Mouse (Mus musculus) limb, embryonic 12.5 days (tissue): ENCODE measurements around the gene Sh2d5. TPM values are rescaled to one million over a fixed set of nuclear protein-coding genes. Genes with fewer than 3 reads are reported as not detected.
A peak's percentile ranks its signal among the peaks of the same experiment; 100 is the strongest.

Experiments
- ATAC-seq: fragments of 200-750 bp; cut with Nextera tagmentation; 2 replicates; pipeline ENCODE4 v1.8.0; 2017; ENCODE audit warnings: low read depth, moderate TSS enrichment; ENCODE audit not compliant: insufficient number of reproducible peaks, insufficient read depth, low FRiP score, low TSS enrichment
- H3K27ac ChIP-seq: fragments of 300-500 bp; sonication (generic); 2 replicates; pipeline ENCODE4 v1.5.1; 2016; ENCODE audit warnings: mild to moderate bottlenecking, moderate library complexity
- H3K27me3 ChIP-seq: fragments of 300-500 bp; sonication (generic); 2 replicates; pipeline ENCODE4 v1.6.1; 2016; ENCODE audit warnings: mild to moderate bottlenecking, moderate library complexity
- H3K36me3 ChIP-seq: fragments of 300-500 bp; sonication (generic); 2 replicates; pipeline ENCODE4 v1.6.1; 2016; ENCODE audit warnings: mild to moderate bottlenecking, moderate library complexity
- H3K4me1 ChIP-seq: fragments of 300-500 bp; sonication (generic); replicated peaks from 2 replicates; pipeline ENCODE4 v1.6.1; 2016
- H3K4me2 ChIP-seq: fragments of 300-500 bp; sonication (generic); 2 replicates; pipeline ENCODE4 v1.6.1; 2016; ENCODE audit warnings: mild to moderate bottlenecking, moderate library complexity
- H3K4me3 ChIP-seq: fragments of 300-500 bp; sonication (generic); replicated peaks from 2 replicates; pipeline ENCODE4 v1.5.1; 2016; ENCODE audit warnings: mild to moderate bottlenecking
- H3K9ac ChIP-seq: fragments of 300-500 bp; sonication (generic); replicated peaks from 2 replicates; pipeline ENCODE4 v1.6.1; 2016; ENCODE audit warnings: mild to moderate bottlenecking, moderate library complexity
- H3K9me3 ChIP-seq: fragments of 300-500 bp; sonication (generic); 2 replicates; pipeline ENCODE4 v1.6.1; 2016; ENCODE audit warnings: mild to moderate bottlenecking, moderate library complexity
- WGBS: fragments of 180-500 bp; shearing (Covaris S2); methylation state at CpG from one replicate; pipeline ENCODE4 v1.1.7; 2016; 5-methylcytosine and 5-hydroxymethylcytosine counted together
- polyA plus RNA-seq: library from polyadenylated mRNA; unstranded; fragments of >200 nt; fragmentation: Nextera tagmentation; extraction: Ambion mirVana; gene quantifications from 2 replicates; pipeline ENCODE4 v1.2.1, GENCODE M21; 2016

The Sh2d5 gene
- polyA plus RNA-seq, 1 experiment from 2014 or later = 0.87 TPM

GRCm38 (mm10) chr4:138301271-138301780, 51.1 kb downstream of the Sh2d5 start:
- no peak overlapping the region for H3K9ac ChIP-seq
- no peak overlapping the region for H3K4me2 ChIP-seq
- H3K27ac ChIP-seq = no peak overlapping the region
- no peaks in the 10 kb centered on the region for H3K36me3 ChIP-seq
- no peaks in the 10 kb centered on the region for H3K27me3 ChIP-seq
- no peak for ATAC-seq
- 0 out of 2 replicates have a peak, but pooled peaks cover 4% of the 10 kb centered on the region for H3K9me3 ChIP-seq
- no peak overlapping the region for H3K4me3 ChIP-seq
- 84% methylated on average over 10 of the region's 10 CpGs for WGBS
- H3K4me1 ChIP-seq = peaks cover 18% of the 10 kb centered on the region

DNA sequence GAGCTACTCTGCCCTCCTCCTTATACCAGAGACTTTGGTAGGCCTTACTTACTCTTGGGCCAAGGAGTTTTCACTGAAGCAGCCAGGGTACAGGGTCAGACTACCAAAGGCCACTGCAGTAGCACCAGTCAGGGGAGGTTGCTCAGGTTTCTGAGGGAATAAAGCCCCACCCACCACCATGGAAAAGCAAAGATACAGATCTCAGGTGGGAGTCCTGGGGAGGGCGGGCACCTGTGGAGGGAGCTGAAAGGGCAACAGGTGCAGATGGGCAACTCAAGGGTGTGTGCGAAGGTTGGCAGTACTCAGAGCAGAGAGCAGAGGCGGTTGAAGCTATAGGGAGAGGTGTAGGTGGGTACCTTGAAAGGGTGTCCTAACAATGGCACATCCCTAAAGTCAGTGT, 52.8 kb downstream of the Sh2d5 start:
- no peak for ATAC-seq
- Histone ChIP-seq H3K4me3 (0 out of 2 replicates have a peak overlapping the region, but pooled peaks have one; percentile 93), H3K9me3 (0 out of 2 replicates have a peak, but pooled peaks cover 4% of the 10 kb centered on the region), H3K4me1 (peaks cover 18% of the 10 kb centered on the region), H3K27ac (no peak overlapping the region), H3K9ac (no peak overlapping the region), H3K4me2 (peak overlapping the region; percentile 87; the same call in 1 of the 2 replicates), H3K36me3 (peaks cover 15% of the 10 kb centered on the region), H3K27me3 (no peaks in the 10 kb centered on the region)
- 90% methylated on average over 3 of the region's 3 CpGs for WGBS

- H3K9me3 ChIP-seq = 0 out of 2 replicates have a peak, but pooled peaks cover 4% of the 10 kb centered on the region
- peak overlapping the region; percentile 69; the same call in 1 of the 2 replicates for H3K27ac ChIP-seq
- no peaks in the 10 kb centered on the region for H3K27me3 ChIP-seq
- peak overlapping the region; percentile 87 for H3K4me2 ChIP-seq
- H3K9ac ChIP-seq = peak overlapping the region; percentile 80
- peaks cover 18% of the 10 kb centered on the region for H3K4me1 ChIP-seq
- H3K4me3 ChIP-seq = peak overlapping the region; percentile 93
- ATAC-seq = no peak
- peaks cover 22% of the 10 kb centered on the region for H3K36me3 ChIP-seq
- WGBS = 13% methylated on average over 18 of the region's 18 CpGs
Observed at GRCm38 (mm10) chr4:138303742-138304141, 53.5 kb downstream of the Sh2d5 start.

GRCm38 (mm10) chr4:138304340-138305104, 54.3 kb downstream of the Sh2d5 start, which contains the start of gene Ddost:
Ddost (plus strand) TSS chr4:138304730.
- no peaks in the 10 kb centered on the region for H3K27me3 ChIP-seq
- 0 out of 2 replicates have a peak, but pooled peaks cover 4% of the 10 kb centered on the region for H3K9me3 ChIP-seq
- peak within 1 kb of the TSS; percentile 87 for H3K4me2 ChIP-seq
- H3K27ac ChIP-seq = peak within 1 kb of the TSS; percentile 75
- peaks cover 30% of the 10 kb centered on the region for H3K36me3 ChIP-seq
- ATAC-seq = peak; percentile 97
- H3K9ac ChIP-seq = peak within 1 kb of the TSS; percentile 94
- peaks cover 18% of the 10 kb centered on the region for H3K4me1 ChIP-seq
- H3K4me3 ChIP-seq = peak within 1 kb of the TSS; percentile 93
- under 1% methylated on average over 64 of the region's 64 CpGs for WGBS

DNA sequence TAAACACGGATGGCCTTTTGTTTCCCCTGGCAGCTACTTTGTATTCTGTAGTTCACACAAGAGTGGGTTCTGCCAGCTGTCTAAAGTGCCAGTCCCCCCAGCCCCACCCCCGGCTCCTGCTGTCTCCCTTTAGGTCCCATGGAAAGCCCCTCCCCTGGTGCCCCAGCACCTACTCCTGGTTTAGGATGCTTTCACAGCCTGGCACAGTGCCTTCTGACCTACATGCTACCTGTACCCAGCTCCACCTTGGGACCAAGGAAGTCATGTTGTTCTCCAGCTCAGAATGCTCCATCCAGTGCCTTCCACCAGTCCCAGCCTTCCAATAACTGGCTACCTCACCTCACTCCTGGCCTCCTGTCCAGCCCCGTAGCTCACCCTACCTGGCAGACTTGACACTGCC, 56.8 kb downstream of the Sh2d5 start:
- ATAC-seq = no peak
- H3K4me2 ChIP-seq = no peak overlapping the region
- WGBS = 89% methylated on average over 3 of the region's 3 CpGs
- H3K27me3 ChIP-seq = no peaks in the 10 kb centered on the region
- H3K27ac ChIP-seq = no peak overlapping the region
- peaks cover 18% of the 10 kb centered on the region for H3K4me1 ChIP-seq
- H3K9ac ChIP-seq = no peak overlapping the region
- no peak overlapping the region for H3K4me3 ChIP-seq
- no peaks in the 10 kb centered on the region for H3K9me3 ChIP-seq
- peaks cover 55% of the 10 kb centered on the region for H3K36me3 ChIP-seq

GRCm38 (mm10) chr4:138307739-138308138, 57.5 kb downstream of the Sh2d5 start:
- H3K9ac ChIP-seq = no peak overlapping the region
- ATAC-seq = no peak
- WGBS = 91% methylated on average over 12 of the region's 12 CpGs
- H3K4me1 ChIP-seq = peaks cover 18% of the 10 kb centered on the region
- H3K36me3 ChIP-seq = peaks cover 62% of the 10 kb centered on the region
- H3K27ac ChIP-seq = no peak overlapping the region
- H3K4me3 ChIP-seq = no peak overlapping the region
- H3K9me3 ChIP-seq = no peaks in the 10 kb centered on the region
- no peak overlapping the region for H3K4me2 ChIP-seq
- no peaks in the 10 kb centered on the region for H3K27me3 ChIP-seq

- ATAC-seq = no peak
Observed at GRCm38 (mm10) chr4:138310311-138310910, 60.2 kb downstream of the Sh2d5 start.

More at GRCm38 (mm10) chr4:138310311-138310910, 60.2 kb downstream of the Sh2d5 start:
- Histone ChIP-seq H3K4me1 (peaks cover 7% of the 10 kb centered on the region), H3K36me3 (peaks cover 88% of the 10 kb centered on the region), H3K27ac (no peak overlapping the region), H3K9me3 (no peaks in the 10 kb centered on the region), H3K27me3 (no peaks in the 10 kb centered on the region), H3K4me2 (no peak overlapping the region), H3K9ac (no peak overlapping the region), H3K4me3 (no peak overlapping the region)
- 96% methylated on average over 19 of the region's 19 CpGs for WGBS

Other genes with a start within 250 kb of the Sh2d5 start
- 193 and 207 TPM in 2 replicates for gene Hp1bp3, start 34.1 kb upstream of the Sh2d5 start, polyA plus RNA-seq
- gene Kif17, start within 50 bp of the Sh2d5 start, polyA plus RNA-seq = 1.0 and 1.3 TPM in 2 replicates
- gene Ddost, start 54.3 kb downstream of the Sh2d5 start, polyA plus RNA-seq = 289 and 299 TPM in 2 replicates
- gene Pink1, start 75.9 kb downstream of the Sh2d5 start, polyA plus RNA-seq = 55.8 and 57.4 TPM in 2 replicates
- 4.0 and 4.2 TPM in 2 replicates for gene Cda, start 117.6 kb downstream of the Sh2d5 start, polyA plus RNA-seq
- not detected in 2 replicates for gene Fam43b, start 146.1 kb downstream of the Sh2d5 start, polyA plus RNA-seq
- 15.4 and 20.8 TPM in 2 replicates for gene Mul1, start 184.3 kb downstream of the Sh2d5 start, polyA plus RNA-seq
- 1.2 and 1.6 TPM in 2 replicates for gene Camk2n1, start 203.9 kb downstream of the Sh2d5 start, polyA plus RNA-seq